Mouse (Mus musculus) layer of hippocampus, adult 18-20 months (tissue): ENCODE results near the gene H2-Ab1. TPM values are rescaled to one million over a fixed set of nuclear protein-coding genes. Genes with fewer than 3 reads are reported as not detected.

Experiments used
- DNase-seq, 2 experiments: peaks; one replicate each; pipeline ENCODE4 v3.0.0; 2022; ENCODE audit warnings: low spot score in 2 of 2
- total RNA-seq, 2 experiments: library from RNA; stranded (reverse); gene quantifications; 2 replicates each; pipeline ENCODE4 v1.2.3; 2021

The H2-Ab1 gene
- total RNA-seq, 2 experiments from 2014 or later, result 1.3 to 1.9 TPM

DNA sequence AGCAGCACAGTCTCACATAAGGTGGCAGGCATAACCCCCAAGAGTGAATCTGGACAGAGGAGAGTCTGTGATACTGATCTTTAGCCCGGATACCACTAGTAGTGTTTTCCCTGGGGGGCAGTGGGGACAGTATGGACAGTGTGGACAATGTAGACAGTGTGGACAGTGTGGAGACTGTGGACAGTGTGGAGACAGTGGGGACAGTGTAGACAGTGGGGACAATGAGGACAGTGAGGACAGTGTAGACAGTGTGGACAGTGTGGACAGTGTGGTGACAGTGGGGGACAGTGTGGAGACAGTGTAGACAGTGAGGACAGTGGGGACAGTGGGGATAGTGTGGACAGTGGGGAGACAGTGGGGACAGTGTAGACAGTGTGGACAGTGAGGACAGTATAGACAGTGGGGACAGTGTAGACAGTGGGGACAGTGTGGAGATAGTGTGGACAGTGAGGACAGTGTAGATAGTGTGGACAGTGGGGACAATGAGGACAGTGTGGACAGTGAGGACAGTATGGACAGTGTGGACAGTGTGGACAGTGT is 23.1 kb downstream of the H2-Ab1 start:
- DNase-seq, result no peak

DNA sequence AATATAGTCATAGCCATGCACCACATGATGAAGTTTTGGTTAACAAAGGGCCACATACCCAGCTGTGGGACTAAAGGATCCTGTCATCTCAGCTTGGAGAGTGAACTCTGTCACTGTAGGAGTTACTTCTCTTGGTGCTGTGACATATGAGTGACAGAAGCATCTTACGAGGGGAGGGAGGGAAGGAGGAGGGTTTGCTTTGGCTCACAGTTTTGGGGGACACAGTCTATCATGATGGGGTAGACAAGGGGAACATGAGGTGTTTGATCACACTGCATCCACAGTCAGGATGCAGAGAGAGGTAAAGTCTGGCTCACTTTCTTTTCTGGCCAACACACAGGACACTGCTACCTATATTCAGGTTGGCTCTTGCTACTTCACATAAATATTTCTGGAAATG is 24.3 kb downstream of the H2-Ab1 start:
- DNase-seq, result no peak

- DNase-seq, result no peak
These were observed 27.9 kb downstream of the H2-Ab1 start for GRCm38 (mm10) chr17:34285371-34285770.

DNA sequence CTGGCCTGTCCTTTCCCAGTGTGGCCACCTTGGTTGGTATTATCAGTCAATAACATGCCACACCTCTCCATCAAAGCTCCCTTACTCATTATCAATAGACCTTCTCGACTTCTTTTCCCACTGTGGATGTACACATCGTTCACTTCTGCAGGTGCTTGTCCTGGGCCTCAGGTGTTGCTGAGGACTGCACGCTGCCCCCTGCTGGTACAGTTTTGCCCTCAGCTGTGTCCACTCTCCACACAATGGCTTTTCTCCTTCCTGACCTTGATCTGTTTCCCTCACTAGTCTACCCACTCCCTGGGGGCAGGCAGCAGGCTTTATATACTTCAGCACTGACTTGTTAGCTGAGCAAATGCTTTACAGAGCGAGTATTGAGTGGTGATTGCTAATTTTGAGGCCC is 28.4 kb downstream of the H2-Ab1 start:
- no peak for DNase-seq

GRCm38 (mm10) chr17:34286501-34286900 is 29.0 kb downstream of the H2-Ab1 start:
- DNase-seq, result no peak

GRCm38 (mm10) chr17:34286999-34287398 is 29.5 kb downstream of the H2-Ab1 start:
- DNase-seq, result no peak

DNA sequence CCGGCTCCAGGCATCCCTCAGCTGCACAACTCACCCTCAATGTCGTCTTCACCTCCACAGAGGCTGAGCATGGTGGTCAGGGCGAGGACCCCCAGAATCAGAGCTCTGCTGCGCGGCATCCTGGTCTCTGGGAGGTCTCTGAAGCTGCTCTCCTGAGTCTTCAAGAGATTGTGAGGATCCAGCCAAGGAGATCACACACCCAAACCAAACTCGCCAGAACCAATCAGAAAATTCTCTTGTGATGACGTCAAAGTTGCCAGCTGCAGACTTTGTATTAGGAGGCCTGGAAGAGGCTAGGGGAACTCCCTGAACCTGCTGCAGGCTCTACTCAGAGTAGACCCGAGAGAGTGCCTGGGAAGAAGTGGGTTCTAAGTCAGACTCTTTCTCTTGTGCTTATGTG is 30.2 kb downstream of the H2-Ab1 start, which contains the start of gene H2-Aa:
H2-Aa (minus strand) TSS at position 176 of the 400 bp plus-strand sequence.
- peak; percentile 48 to 90 for DNase-seq

GRCm38 (mm10) chr17:34288131-34288530 is 30.6 kb downstream of the H2-Ab1 start:
- DNase-seq, result no peak

GRCm38 (mm10) chr17:34291609-34292008 is 34.1 kb downstream of the H2-Ab1 start:
- peak; percentile 63 to 90 for DNase-seq

GRCm38 (mm10) chr17:34292570-34292969 is 35.1 kb downstream of the H2-Ab1 start:
- DNase-seq, result no peak

- no peak for DNase-seq
These were observed 36.0 kb downstream of the H2-Ab1 start for GRCm38 (mm10) chr17:34293533-34293932.

- no peak for DNase-seq
These were observed 36.8 kb downstream of the H2-Ab1 start for GRCm38 (mm10) chr17:34294249-34294648.

DNA sequence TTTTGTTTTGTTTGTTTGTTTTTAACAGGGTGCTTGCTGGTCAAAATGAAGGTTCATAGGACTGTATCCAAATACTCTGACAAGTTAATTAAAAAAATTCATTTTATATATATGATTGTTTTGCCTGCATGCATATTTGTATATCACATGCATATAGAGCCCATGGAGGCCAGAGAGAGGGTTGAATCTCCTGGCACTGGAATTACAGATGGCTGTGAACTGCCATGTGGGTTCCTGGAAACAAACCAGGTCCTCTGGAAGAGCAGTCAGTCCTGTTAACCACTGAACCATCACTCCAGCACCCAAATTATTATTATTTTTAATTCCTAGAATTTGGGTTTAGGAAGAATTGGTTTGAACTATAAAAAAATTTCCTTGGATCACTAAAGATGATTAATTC is 37.8 kb downstream of the H2-Ab1 start:
- no peak for DNase-seq

DNA sequence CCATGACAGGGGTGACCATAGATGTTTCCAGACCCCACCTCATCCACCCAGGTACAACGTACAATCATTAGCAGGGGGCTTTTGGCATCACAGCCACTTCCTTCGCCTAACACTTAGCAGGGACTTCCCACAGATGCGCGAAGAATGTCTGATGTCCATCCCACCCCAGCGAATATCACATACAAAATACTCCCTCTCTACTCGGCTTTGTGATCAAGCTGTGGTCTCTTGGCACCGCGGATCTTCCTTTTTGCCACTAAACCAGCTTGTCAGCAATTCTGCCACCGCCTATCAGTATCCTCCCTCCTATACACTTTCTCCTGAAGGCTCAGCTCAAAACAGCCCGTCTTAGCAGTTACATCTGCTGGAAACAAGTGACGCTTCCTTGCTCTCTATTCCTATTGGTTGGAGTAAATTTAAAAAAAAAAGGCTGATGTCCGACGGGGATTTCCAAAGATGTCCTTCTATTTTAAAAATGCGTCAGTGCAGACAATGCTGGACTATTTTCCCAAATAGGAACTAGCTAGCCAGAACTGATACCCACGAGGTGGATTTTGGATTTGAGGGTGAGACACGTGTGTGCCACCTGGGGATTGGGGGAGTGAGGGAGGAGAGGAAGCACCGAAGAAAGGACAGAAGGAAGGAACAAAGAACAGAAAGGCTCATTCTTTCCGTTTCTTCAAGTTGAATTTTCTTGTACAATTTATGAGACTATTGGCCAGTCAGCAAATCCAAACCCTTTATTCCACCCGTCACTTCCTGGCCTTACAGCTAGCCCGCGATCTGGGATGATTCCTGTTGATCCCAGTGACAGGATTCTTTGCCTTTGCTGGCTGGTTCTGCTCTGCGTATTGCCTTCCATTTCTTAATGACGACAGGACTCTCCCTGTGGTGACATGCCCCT is 38.7 kb downstream of the H2-Ab1 start:
- peak in 1 of 2 experiments; percentile 79 for DNase-seq

DNA sequence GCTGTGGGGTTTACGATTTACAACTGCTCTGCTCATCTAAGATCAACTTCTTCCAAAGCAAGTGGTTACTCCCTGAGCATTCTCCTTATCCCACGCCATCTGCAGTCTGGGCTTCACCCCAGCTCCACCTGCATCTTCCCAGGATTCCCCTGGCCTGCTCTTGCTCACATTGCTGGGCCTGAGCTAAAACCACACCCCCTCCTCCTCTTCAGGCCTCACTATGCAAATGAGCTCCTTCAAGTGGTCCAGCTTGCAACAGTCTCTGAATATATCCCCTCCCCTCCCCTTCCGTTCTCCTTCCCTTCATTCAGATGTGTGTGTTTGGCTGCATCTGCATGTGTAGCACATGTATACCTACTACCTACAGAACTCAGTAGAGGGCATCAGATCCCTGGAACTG is 41.9 kb downstream of the H2-Ab1 start:
- no peak for DNase-seq

- DNase-seq, result no peak
These were observed 42.6 kb downstream of the H2-Ab1 start for GRCm38 (mm10) chr17:34300071-34300470.

GRCm38 (mm10) chr17:34300691-34301566 is 43.4 kb downstream of the H2-Ab1 start:
- no peak for DNase-seq

DNA sequence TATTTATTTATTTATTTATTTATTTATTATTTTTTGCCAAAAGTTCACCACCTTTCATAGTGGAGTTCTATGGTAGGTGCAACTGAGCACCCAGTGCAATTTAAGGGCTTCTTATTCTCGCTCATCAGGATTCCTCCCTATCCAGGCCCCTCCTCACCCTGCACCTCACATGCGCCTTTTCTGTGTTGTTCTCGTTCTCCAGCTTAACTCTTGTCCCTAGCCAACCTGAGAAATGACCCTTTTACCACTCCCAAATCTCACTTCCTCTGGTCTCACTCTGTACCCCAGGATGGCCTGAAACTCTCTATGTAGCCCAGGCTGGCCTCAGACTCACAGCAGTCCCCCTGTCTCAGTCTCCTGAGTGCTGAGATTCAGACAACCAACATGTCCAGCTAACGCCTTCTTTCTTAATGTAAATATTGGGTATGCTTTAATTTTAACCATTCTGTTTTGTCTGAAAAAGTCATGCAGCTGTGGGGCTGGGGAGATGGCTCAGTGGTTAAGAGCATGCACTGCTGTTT is 44.2 kb downstream of the H2-Ab1 start:
- no peak for DNase-seq

- DNase-seq, result no peak
These were observed 46.3 kb downstream of the H2-Ab1 start for GRCm38 (mm10) chr17:34303789-34304188.

GRCm38 (mm10) chr17:34304751-34305150 is 47.3 kb downstream of the H2-Ab1 start:
- peak; percentile 68 to 89 for DNase-seq

- DNase-seq, result peak; percentile 80 to 97
These were observed 48.0 kb downstream of the H2-Ab1 start, which contains the start of gene H2-Eb1 for GRCm38 (mm10) chr17:34305380-34306030. H2-Eb1 (plus strand) TSS chr17:34305867.
